Mouse (Mus musculus) G1E-ER4 (cell line): Measurements from ENCODE around the gene Hist1h4n. TPM values are rescaled to one million over a fixed set of nuclear protein-coding genes. Genes with fewer than 3 reads are reported as not detected.
"Not testable (repeated sequence)": the region's sequence is repeated elsewhere in the genome, so short reads cannot be mapped to it uniquely, and the experiment has no call there.

Experiments
- GATA1 ChIP-seq: IDR thresholded peaks from one replicate; pipeline ENCODE4 v1.8.0; 2012; ENCODE audit warnings: low read length, inconsistent platforms
- polyA plus RNA-seq: library from polyadenylated mRNA; stranded (reverse); fragments of >175 nt; gene quantifications from 2 replicates; pipeline ENCODE4 v1.2.3, GENCODE M21; 2012

Hist1h4n gene
- polyA plus RNA-seq, 1 experiment: 26.1 TPM

DNA sequence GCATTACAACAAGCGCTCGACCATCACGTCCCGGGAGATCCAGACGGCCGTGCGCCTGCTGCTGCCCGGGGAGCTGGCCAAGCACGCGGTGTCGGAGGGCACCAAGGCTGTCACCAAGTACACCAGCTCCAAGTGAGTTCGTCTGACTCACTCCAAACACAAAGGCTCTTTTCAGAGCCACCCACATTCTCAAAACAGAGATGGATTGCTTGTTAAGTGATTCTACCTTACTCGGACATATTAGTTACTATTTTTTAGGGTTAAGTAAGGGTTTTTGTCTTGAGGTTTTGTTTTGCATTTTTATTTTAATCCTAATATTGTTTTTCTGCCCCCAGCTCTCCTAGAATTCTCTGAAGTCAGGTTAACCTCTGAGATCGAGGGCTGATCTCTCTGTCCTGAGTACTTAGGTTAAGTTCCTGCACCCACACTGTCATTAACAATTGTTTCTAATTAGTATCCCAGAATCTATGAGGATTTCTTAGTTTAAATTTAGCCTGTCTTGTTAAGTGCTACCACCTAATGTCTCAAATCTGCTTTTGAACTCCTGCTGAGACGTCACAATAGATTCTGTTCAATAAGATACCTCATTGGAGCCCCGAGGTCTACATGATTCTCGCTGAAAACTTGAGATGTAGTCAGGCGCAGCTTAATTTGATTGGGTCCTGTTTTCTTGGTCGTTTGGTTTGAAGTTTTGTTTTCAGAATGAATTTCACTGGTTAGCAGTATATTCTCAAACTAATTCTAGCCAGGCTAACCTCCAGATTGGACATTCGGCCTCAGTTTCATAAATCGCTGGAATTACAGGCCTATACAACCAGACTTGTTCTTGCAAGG is 44.0 kb downstream of the Hist1h4n start:
- TF ChIP-seq GATA1: no peak

- TF ChIP-seq GATA1: not testable (repeated sequence)
Measured at GRCm38 (mm10) chr13:21786899-21787629, 44.9 kb downstream of the Hist1h4n start, which contains the start of the genes Hist1h2an and Hist1h2bp. Hist1h2an (minus strand) TSS chr13:21787218. Hist1h2bp (plus strand) TSS chr13:21787461.

DNA sequence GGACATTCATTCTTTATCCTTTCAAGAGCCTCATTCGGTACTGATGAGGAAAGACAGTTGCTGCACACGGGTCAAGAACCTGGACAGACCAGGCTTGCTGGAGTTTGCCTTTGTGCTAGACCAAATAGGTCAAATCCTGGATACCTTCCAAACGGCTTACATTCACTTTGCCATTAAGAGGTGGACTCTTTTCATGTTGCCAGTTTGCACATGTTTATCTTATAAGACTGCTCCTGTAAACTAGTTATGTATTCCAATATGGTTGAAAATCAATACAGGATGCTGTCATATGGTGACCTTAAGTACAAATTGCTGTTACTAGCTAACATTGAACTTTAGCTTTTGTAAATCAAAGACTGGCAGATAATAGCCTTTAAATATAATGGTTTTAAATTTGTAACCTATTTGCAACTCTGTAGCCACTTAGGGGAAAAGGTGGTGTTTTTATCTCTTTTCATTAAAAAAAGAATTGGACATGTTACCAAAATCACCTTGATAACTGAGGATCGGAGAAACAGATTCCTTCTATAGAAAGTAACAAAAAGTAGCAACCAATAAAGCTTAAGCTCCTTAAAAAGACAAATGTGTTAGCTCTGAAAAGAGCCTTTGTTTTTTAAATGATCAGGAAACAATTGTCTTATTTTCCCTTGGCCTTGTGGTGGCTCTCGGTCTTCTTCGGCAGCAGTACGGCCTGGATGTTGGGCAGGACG is 45.7 kb downstream of the Hist1h4n start:
- TF ChIP-seq GATA1: no peak

DNA sequence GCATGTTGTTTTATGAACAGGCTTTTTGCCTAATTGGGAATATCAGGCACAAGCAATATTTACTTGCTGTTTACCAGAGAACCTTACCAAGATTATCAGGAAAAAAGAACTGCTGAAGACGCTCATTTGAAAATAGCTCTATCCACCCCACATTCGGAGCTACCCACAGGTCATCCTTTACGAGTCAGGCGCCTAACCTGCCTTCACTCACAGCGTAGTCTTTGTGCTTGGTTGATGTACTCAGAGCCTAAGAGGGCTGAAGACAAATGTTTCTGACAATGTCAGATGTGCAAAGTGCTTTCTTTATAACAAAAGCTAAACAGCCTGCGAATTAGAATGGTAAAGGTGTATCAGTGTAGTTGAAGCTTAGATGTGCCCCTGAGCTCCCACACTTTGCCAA is 47.7 kb downstream of the Hist1h4n start:
- TF ChIP-seq GATA1: no peak

- no peak for TF ChIP-seq GATA1
Measured at GRCm38 (mm10) chr13:21783734-21784161, 48.2 kb downstream of the Hist1h4n start.

DNA sequence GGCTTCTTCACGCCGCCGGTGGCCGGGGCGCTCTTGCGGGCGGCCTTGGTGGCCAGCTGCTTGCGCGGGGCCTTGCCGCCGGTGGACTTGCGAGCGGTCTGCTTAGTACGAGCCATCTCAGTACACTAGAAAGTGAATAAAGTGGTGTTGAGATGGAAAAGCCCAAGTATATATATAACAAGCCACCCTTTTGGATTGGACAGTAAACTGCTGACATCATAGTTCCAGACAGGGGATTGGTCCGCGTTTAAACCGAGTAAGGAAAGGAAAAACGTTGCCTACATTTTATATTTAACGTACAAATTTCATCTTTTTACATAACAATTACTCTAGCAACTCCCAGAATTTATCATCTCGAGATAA is 48.8 kb downstream of the Hist1h4n start, which contains the start of gene Hist1h3i:
TSS of gene Hist1h3i (minus strand) at position 116 of the 363 bp plus-strand sequence.
- TF ChIP-seq GATA1: no peak

Other genes starting within 250 kb of the Hist1h4n start
- not detected in 2 replicates for gene Olfr1362, start 218.2 kb downstream of the Hist1h4n start, polyA plus RNA-seq
- not detected in 2 replicates for gene Olfr11, start 189.7 kb downstream of the Hist1h4n start, polyA plus RNA-seq
- not detected in 2 replicates for gene Olfr1361, start 168.8 kb downstream of the Hist1h4n start, polyA plus RNA-seq
- not detected in 2 replicates for gene Olfr1360, start 154.8 kb downstream of the Hist1h4n start, polyA plus RNA-seq
- not detected in 2 replicates for gene Olfr1359, start 134.1 kb downstream of the Hist1h4n start, polyA plus RNA-seq
- 9.8 and 10.6 TPM in 2 replicates for gene Hist1h2bl, start 116.1 kb downstream of the Hist1h4n start, polyA plus RNA-seq
- 372 and 421 TPM in 2 replicates for gene Hist1h2ai, start 115.8 kb downstream of the Hist1h4n start, polyA plus RNA-seq
- gene Hist1h3h, start 114.5 kb downstream of the Hist1h4n start, polyA plus RNA-seq: 53.9 and 54.4 TPM in 2 replicates
- 1.9 and 2.1 TPM in 2 replicates for gene Hist1h2bm, start 110.2 kb downstream of the Hist1h4n start, polyA plus RNA-seq
- gene Hist1h4j, start 97.1 kb downstream of the Hist1h4n start, polyA plus RNA-seq: 1.9 and 2.4 TPM in 2 replicates
- 22.6 and 25.4 TPM in 2 replicates for gene Hist1h4k, start 81.7 kb downstream of the Hist1h4n start, polyA plus RNA-seq
- 69.0 and 85.5 TPM in 2 replicates for gene Hist1h2ak, start 78.4 kb downstream of the Hist1h4n start, polyA plus RNA-seq
- gene Hist1h2bn, start 78.1 kb downstream of the Hist1h4n start, polyA plus RNA-seq: 1.4 and 1.7 TPM in 2 replicates
- gene Hist1h1b, start 51.6 kb downstream of the Hist1h4n start, polyA plus RNA-seq: 3.3 and 4.5 TPM in 2 replicates
- gene Hist1h3i, start 48.8 kb downstream of the Hist1h4n start, polyA plus RNA-seq: 36.7 and 37.8 TPM in 2 replicates
- 16.6 and 26.9 TPM in 2 replicates for gene Hist1h2an, start 45.0 kb downstream of the Hist1h4n start, polyA plus RNA-seq
- gene Hist1h2bp, start 44.7 kb downstream of the Hist1h4n start, polyA plus RNA-seq: 5.5 and 8.7 TPM in 2 replicates
- 14.0 and 15.0 TPM in 2 replicates for gene Hist1h2bq, start 22.0 kb downstream of the Hist1h4n start, polyA plus RNA-seq
- 4,601 and 5,007 TPM in 2 replicates for gene Hist1h2ao, start 21.7 kb downstream of the Hist1h4n start, polyA plus RNA-seq
- gene Hist1h4m, start 20.4 kb downstream of the Hist1h4n start, polyA plus RNA-seq: 6.1 and 9.7 TPM in 2 replicates
- gene Hist1h2ap, start 1.3 kb upstream of the Hist1h4n start, polyA plus RNA-seq: 9,534 and 19,469 TPM in 2 replicates
- gene Hist1h2br, start 1.5 kb upstream of the Hist1h4n start, polyA plus RNA-seq: 13.3 and 14.2 TPM in 2 replicates
- gene Zfp184, start 112.9 kb upstream of the Hist1h4n start, polyA plus RNA-seq: 0.03 and 0.06 TPM in 2 replicates
- not detected in 2 replicates for gene Pom121l2, start 149.0 kb upstream of the Hist1h4n start, polyA plus RNA-seq
- gene Prss16, start 177.5 kb upstream of the Hist1h4n start, polyA plus RNA-seq: 0.49 and 0.73 TPM in 2 replicates
- 3,459 and 5,297 TPM in 2 replicates for gene Hist1h2ah, start 203.4 kb upstream of the Hist1h4n start, polyA plus RNA-seq
- gene Hist1h2bk, start 203.7 kb upstream of the Hist1h4n start, polyA plus RNA-seq: 15.3 and 22.3 TPM in 2 replicates
- gene Hist1h4i, start 209.2 kb upstream of the Hist1h4n start, polyA plus RNA-seq: 14.0 and 14.4 TPM in 2 replicates
- gene Hist1h2ag, start 210.7 kb upstream of the Hist1h4n start, polyA plus RNA-seq: 29.1 and 41.5 TPM in 2 replicates
- gene Hist1h2bj, start 211.0 kb upstream of the Hist1h4n start, polyA plus RNA-seq: 16.2 and 22.5 TPM in 2 replicates